Mouse (Mus musculus) liver, embryonic 14.5 days (tissue): Measurements from ENCODE around the gene BC051665. TPM values are rescaled to one million over a fixed set of nuclear protein-coding genes. Genes with fewer than 3 reads are reported as not detected.
A peak's percentile ranks its signal among the peaks of the same experiment; 100 is the strongest.

Experiments
- ATAC-seq: fragments of 200-750 bp; cut with Nextera tagmentation; 2 replicates; pipeline ENCODE4 v1.8.0; 2017; ENCODE audit warnings: moderate number of reproducible peaks, mild to moderate bottlenecking, moderate library complexity; ENCODE audit not compliant: insufficient read depth
- DNase-seq, 3 experiments: peaks; one replicate each; pipeline ENCODE4 v3.0.0-alpha.2; 2012 to 2013; ENCODE audit warnings: low read depth in 3 of 3, low spot score in 3 of 3
- H3K27ac ChIP-seq: fragments of 300-500 bp; sonication (generic); 2 replicates; pipeline ENCODE4 v1.5.1; 2014; ENCODE audit warnings: moderate library complexity, mild to moderate bottlenecking, control low read depth, inconsistent platforms
- H3K27me3 ChIP-seq: fragments of 300-500 bp; sonication (generic); 2 replicates; pipeline ENCODE4 v1.6.1; 2014; ENCODE audit warnings: mild to moderate bottlenecking, low read length, moderate library complexity; ENCODE audit not compliant: control insufficient read depth, insufficient read depth
- H3K36me3 ChIP-seq: fragments of 300-500 bp; sonication (generic); replicated peaks from 2 replicates; pipeline ENCODE4 v1.6.1; 2014; ENCODE audit warnings: low read depth; ENCODE audit not compliant: control insufficient read depth, insufficient read depth
- H3K4me1 ChIP-seq, 2 experiments: fragments of 200-500 bp in 1 of 2; fragments of 300-500 bp in 1 of 2; sonication (generic) in 1 of 2; replicated peaks; 2 replicates each; pipeline ENCODE4 v1.6.1; 2012 to 2014; ENCODE audit warnings: antibody characterized with exemption in 1 of 2, inconsistent platforms in 1 of 2, low read length in 1 of 2; ENCODE audit not compliant: control insufficient read depth in 2 of 2, insufficient read depth in 2 of 2
- H3K4me2 ChIP-seq: fragments of 300-500 bp; sonication (generic); 2 replicates; pipeline ENCODE4 v1.6.1; 2014; ENCODE audit warnings: low read depth, mild to moderate bottlenecking, control low read depth, moderate library complexity
- H3K4me3 ChIP-seq, 2 experiments: fragments of 200-500 bp in 1 of 2; fragments of 300-500 bp in 1 of 2; sonication (generic) in 1 of 2; 2 replicates each; pipeline ENCODE4 v1.5.1; 2012 to 2014; ENCODE audit warnings: low read depth in 2 of 2, low read length in 2 of 2, mild to moderate bottlenecking in 2 of 2, control low read depth in 1 of 2, inconsistent platforms in 1 of 2, moderate library complexity in 1 of 2; ENCODE audit not compliant: insufficient read depth in 1 of 2
- H3K9ac ChIP-seq: fragments of 300-500 bp; sonication (generic); replicated peaks from 2 replicates; pipeline ENCODE4 v1.6.1; 2014; ENCODE audit warnings: mild to moderate bottlenecking, control low read depth, moderate library complexity
- H3K9me3 ChIP-seq: fragments of 300-500 bp; sonication (generic); 2 replicates; pipeline ENCODE4 v1.6.1; 2016; ENCODE audit warnings: low read length, mixed read lengths; ENCODE audit not compliant: control insufficient read depth
- CTCF ChIP-seq: IDR thresholded peaks from 2 replicates; pipeline ENCODE4 v1.5.1; 2016; ENCODE audit warnings: antibody characterized with exemption, low read depth, control low read depth
- EP300 ChIP-seq: IDR thresholded peaks from 2 replicates; pipeline ENCODE4 v1.6.1; 2016; ENCODE audit warnings: antibody characterized with exemption, low read depth
- WGBS: fragments of 180-500 bp; shearing (Covaris S2); extraction: QIAGEN DNeasy Blood & Tissue Kit; methylation state at CpG from one replicate; pipeline ENCODE4 v1.1.7; 2014; ENCODE audit not compliant: insufficient replicate concordance; 5-methylcytosine and 5-hydroxymethylcytosine counted together
- polyA plus RNA-seq, 2 experiments: library from polyadenylated mRNA; depleted of rRNA in 1 of 2; stranded (reverse) in 1 of 2; unstranded in 1 of 2; fragments of >200 nt; fragmentation: Nextera tagmentation in 1 of 2; extraction: Ambion mirVana in 1 of 2; gene quantifications; 2 replicates each; pipeline versions ENCODE4 v1.2.1 to v1.2.3; 2012 to 2014

Gene BC051665
- polyA plus RNA-seq, 2 experiments = not detected

DNA sequence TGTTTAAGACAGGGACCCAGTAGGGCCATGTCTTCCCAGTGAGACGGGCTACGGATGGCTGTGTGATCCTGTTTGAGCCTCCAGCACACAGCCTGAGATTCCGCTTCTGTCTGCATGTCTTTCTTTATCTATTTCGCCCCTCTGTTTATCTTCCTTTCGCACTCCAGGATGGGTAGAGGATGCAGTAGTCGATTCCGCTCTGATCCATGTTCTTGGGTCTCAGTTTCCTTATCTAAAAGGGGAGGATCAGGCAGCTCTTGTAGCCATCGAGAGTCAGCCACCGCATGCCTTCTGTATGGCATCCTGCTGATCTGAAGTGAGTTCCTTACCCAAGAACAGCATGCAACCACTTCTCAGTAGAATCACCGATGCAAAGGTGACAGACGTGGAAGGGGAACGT, 40.8 kb downstream of the BC051665 start:
- H3K4me1 ChIP-seq = peaks cover 44 to 48% of the 10 kb centered on the region in 2 experiments
- H3K36me3 ChIP-seq = no peaks in the 10 kb centered on the region
- H3K9me3 ChIP-seq = no peaks in the 10 kb centered on the region
- ATAC-seq (peak; percentile 69), DNase-seq (peak; percentile 64 to 72 (median 71))
- peak overlapping the region; percentile 55 for H3K4me2 ChIP-seq
- H3K27me3 ChIP-seq = no peaks in the 10 kb centered on the region
- TF ChIP-seq EP300 = peak; percentile 90
- no peak for TF ChIP-seq CTCF
- peak overlapping the region; percentile 63 for H3K27ac ChIP-seq
- H3K4me3 ChIP-seq = no peak overlapping the region
- 31% methylated on average over 12 of the region's 12 CpGs for WGBS
- H3K9ac ChIP-seq = no peak overlapping the region

DNA sequence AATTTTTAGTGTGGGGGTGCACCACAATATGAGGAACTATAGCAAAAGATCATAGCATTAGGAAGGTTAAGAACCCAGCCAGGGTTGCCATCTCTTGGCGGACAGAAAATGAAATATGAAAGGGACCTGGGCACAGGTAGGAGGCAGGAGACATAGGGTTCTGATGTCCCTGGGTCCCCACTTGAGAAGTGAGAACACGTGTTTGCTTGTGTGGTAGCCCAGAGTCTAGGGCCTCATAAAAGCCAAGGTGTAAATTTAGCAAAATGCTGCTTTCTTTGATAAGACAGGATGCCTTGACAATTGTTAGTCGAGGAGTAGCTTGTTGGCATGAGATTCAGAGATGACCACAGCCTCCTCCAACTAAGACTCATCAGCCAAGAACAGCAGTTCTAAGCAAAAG, 41.4 kb downstream of the BC051665 start:
- H3K27ac ChIP-seq = peak overlapping the region; percentile 53
- no peaks in the 10 kb centered on the region for H3K36me3 ChIP-seq
- H3K9me3 ChIP-seq = no peaks in the 10 kb centered on the region
- 25% methylated on average over 3 of the region's 3 CpGs for WGBS
- H3K4me2 ChIP-seq = peak overlapping the region; percentile 55
- peaks cover 44 to 48% of the 10 kb centered on the region in 2 experiments for H3K4me1 ChIP-seq
- TF ChIP-seq CTCF (no peak), EP300 (no peak)
- H3K9ac ChIP-seq = 0 out of 2 replicates have a peak overlapping the region, but pooled peaks have one; percentile 23
- H3K27me3 ChIP-seq = no peaks in the 10 kb centered on the region
- no peak overlapping the region for H3K4me3 ChIP-seq
- DNase-seq (no peak), ATAC-seq (no peak)

DNA sequence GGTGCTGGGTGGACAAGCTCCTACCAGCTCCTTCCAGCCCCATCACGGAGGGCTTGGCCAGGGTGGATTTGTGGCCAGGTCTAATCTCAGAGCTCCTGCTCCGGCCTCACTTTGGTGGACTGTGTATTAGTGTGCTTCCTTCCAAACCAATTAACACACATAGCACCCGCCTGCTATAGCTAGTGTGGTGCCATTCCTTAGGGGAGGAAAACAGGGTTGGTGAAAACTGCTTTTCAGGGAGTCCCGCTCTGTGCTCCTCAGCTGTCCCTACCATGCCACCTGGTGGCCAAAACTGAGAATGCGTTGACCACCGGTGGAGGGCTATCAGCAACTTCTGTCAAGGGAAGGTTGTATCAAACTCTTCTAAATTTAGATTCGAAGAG, 42.1 kb downstream of the BC051665 start:
- Histone ChIP-seq H3K4me1 (peaks cover 44 to 48% of the 10 kb centered on the region in 2 experiments), H3K27ac (peak overlapping the region; percentile 84), H3K9ac (no peak overlapping the region), H3K9me3 (no peaks in the 10 kb centered on the region), H3K27me3 (no peaks in the 10 kb centered on the region), H3K4me3 (no peak overlapping the region), H3K4me2 (peak overlapping the region; percentile 64), H3K36me3 (no peaks in the 10 kb centered on the region)
- WGBS = 10% methylated on average over 7 of the region's 7 CpGs
- DNase-seq (peak; percentile 62 to 70 (median 69)), ATAC-seq (peak; percentile 50; the same call in 1 of the 2 replicates)
- TF ChIP-seq CTCF (peak; percentile 98), EP300 (no peak)

DNA sequence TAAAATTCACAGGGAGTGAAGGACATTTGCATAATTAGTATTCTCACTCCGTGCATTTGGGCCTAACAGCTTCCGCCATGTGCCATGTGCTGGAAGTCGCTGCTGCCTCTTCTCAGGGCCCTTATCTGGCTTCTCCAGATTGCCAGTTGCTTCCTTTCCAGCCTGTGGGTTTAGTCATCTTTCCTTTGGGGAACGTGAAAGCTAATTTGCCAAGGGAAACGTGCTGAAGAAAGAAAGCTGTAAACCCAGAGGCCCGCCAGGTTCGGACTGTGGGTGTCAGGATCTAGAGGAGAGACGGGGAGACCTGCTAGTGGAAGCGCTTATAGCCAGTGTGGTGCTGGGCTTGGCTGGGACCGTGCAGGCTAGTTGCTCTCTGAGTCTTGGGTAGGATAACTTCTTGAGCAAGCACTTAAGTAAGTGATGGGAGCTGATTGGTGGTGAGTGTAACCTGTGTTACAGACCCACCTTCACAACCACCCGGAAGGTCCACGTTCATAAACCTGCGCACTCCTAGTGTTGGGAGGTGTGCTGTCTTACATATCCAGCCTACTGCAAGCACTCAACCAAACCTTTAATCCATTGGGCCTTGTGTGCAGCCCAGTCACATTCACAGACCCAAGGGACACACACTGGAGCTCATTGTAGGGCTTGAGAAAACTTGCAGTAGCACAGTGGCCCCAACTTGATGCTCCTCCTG, 42.6 kb downstream of the BC051665 start:
- DNase-seq (peak; percentile 71 to 79 (median 76)), ATAC-seq (peak; percentile 73)
- Histone ChIP-seq H3K4me3 (peak overlapping the region; percentile 12 to 28; a peak in 2 of 4 replicates), H3K4me2 (peak overlapping the region; percentile 64), H3K27me3 (no peaks in the 10 kb centered on the region), H3K9me3 (no peaks in the 10 kb centered on the region), H3K27ac (peak overlapping the region; percentile 84), H3K36me3 (no peaks in the 10 kb centered on the region), H3K9ac (peak overlapping the region; percentile 44), H3K4me1 (peaks cover 44 to 48% of the 10 kb centered on the region in 2 experiments)
- WGBS = 15% methylated on average over 13 of the region's 13 CpGs
- no peak for TF ChIP-seq CTCF
- peak; percentile 85 for TF ChIP-seq EP300

DNA sequence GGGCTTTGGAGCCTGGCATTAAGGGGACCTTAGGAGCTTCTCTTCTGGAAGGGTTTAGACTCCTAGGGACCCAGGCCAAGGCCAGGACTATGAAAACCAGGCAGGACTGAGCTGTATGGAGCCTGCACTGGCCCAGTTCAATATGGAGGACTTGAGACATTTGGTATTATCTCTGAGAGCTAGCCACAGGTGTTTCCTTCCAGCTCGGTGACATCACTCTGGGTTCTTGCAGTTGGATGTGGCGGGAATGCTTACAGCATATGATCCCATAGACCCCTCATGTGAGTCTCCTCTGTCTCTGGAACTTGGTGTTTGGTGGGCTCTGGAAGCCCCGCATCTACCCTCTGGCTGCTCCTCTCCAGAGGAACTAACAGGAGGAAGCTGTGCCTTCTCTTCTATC, 43.6 kb downstream of the BC051665 start:
- WGBS = 33% methylated on average over 3 of the region's 3 CpGs
- Histone ChIP-seq H3K9ac (peak overlapping the region; percentile 7; the same call in 1 of the 2 replicates), H3K9me3 (no peaks in the 10 kb centered on the region), H3K4me2 (peak overlapping the region; percentile 64), H3K36me3 (no peaks in the 10 kb centered on the region), H3K4me1 (peaks cover 50 to 56% of the 10 kb centered on the region in 2 experiments), H3K27me3 (no peaks in the 10 kb centered on the region), H3K4me3 (no peak overlapping the region), H3K27ac (peak overlapping the region; percentile 84)
- no peak for DNase-seq
- TF ChIP-seq CTCF (no peak), EP300 (no peak)
- ATAC-seq = no peak
